Mouse (Mus musculus): ENCODE data around the gene Lrrc8a.

DNA sequence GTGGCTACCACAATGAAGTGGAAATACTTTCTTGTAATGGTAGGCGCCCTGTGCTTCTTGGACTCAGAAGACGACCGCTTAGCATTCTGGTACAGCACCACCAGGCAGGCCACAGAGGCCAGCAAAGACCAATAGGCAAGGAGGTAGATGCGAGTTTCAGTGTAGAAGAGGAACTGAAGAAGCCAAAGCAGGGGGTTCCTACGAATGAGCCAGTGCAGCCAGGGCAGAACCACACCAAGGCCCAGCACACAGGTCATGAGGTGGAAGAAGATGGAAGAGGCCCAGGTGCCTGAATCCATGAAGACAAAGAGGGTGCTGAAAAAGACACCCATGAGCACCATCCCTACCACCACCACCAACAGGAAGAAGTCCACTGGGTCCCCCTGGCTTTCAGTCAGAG lies 47.5 kb downstream of the Lrrc8a start:
- TF ChIP-seq CTCF (IDR thresholded peaks at IDR 0.05; ENCODE audit: low read depth, low read length): no peak
- TF ChIP-seq POLR2A (IDR thresholded peaks at IDR 0.05; ENCODE audit: borderline replicate concordance, low read depth, low read length): no peak
